Mouse (Mus musculus) left cerebral cortex, adult 11 months (tissue): ENCODE data around the gene Zfp266.

Experiments used
- DNase-seq: peaks from one replicate; pipeline ENCODE4 v3.0.0; 2022; ENCODE audit warnings: low spot score

Zfp266 gene

GRCm38 (mm10) chr9:20492527-20493233 is 28.5 kb downstream of the Zfp266 start, which contains the start of gene Zfp426:
Gene Zfp426 (minus strand): TSS chr9:20492746.
- DNase-seq: peak; percentile 81

GRCm38 (mm10) chr9:20491858-20492526 is 29.2 kb downstream of the Zfp266 start:
- no peak for DNase-seq

- no peak for DNase-seq
Measured at GRCm38 (mm10) chr9:20489536-20489935, 31.7 kb downstream of the Zfp266 start.

GRCm38 (mm10) chr9:20479396-20479795 is 41.8 kb downstream of the Zfp266 start:
- DNase-seq: no peak

- DNase-seq: no peak
Measured at GRCm38 (mm10) chr9:20476632-20477031, 44.6 kb downstream of the Zfp266 start.

- DNase-seq: peak; percentile 31
Measured at GRCm38 (mm10) chr9:20466761-20467442, 54.3 kb downstream of the Zfp266 start.

GRCm38 (mm10) chr9:20459377-20460317 is 61.6 kb downstream of the Zfp266 start, which contains the start of gene Zfp26:
Gene Zfp26 (minus strand): TSS chr9:20460162.
- DNase-seq: peak; percentile 66

- DNase-seq: no peak
Measured at GRCm38 (mm10) chr9:20453647-20454046, 67.6 kb downstream of the Zfp266 start.

GRCm38 (mm10) chr9:20451493-20451892 is 69.7 kb downstream of the Zfp266 start:
- no peak for DNase-seq
